Mouse (Mus musculus) thymus, postnatal 25 days (tissue): Measurements from ENCODE around the gene Racgap1.

Source experiments
- DNase-seq: peaks from one replicate; pipeline ENCODE4 v3.0.0; 2022

Gene Racgap1

DNA sequence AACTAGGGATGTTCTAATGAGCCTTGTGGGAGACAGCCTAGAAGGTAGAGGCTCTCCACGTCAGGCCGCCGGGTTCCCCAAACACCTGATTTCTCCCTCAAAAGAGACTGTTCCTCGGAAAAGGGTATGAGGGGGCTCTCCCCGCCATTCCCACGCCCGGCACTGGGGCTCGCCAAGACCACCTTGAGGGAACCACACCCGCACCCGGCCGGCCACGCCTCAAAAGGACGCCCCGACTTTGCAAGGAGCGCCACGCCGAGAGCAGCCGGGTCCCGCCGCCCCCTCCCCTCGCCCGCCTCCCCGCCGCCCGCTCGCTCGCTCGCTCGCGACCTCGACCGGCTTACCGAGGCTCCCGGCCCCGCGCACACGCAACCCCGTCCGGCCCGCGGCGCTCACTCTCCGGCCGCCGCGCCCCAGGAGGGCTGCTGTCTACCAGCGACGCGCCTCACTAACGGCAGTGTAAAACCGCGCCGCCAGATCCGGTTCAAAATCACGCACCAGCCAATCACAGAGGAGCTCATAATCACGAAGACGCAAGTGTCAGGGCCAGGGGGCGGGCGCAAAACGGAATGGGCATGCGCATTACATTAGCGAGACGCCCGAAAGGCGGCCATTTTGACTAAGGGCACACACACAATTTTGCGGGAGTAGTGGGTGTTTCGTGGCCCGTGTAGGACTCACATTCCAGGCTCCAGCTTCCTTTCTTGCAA is at the start of gene Racgap1:
Gene Racgap1, minus strand, starts transcription at position 494 of the 710 bp plus-strand sequence.
- peak; percentile 97 for DNase-seq

DNA sequence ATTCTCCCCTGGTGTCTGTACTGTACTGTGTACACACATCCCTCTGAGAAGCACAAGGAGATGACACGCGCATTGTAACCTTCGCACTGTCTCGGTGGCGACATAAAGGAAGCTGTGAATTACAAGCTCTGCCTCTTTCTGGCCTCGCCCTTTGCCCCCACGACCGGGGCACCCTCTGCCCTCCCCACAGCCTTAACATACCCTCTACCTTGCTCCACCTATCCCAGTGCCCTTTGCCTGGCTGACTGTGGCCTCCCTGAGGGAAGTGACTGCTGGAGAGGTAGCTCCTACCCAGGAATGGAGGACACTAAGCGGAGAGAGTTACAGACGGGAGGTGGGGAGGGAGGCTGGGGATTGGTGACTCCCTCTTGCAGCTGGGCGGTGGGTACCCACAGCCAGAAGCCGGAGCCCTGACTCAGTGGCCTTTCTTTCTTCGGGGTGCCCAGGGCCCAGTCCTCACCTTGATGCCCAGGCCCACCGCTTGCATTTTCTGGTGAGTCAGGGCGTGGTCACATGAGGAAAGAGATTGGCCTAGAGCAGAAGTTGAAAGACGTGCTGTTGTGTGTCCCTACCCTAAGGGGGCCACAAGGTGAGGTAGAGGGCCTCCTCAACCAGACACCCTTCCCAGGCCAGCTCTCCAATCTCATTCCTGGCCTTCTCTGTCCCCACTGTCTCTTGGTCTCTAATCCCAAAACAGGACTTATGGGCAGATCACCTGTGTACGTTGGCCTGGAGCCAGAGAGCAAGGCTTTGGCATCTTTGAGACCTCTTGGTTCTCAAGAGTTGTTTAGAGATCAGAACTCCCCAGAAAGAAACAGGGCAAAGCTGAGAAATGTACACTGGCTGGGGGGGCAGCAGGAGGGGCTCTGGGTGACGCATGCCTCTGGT is 49.0 kb upstream of the Racgap1 start:
- DNase-seq = no peak

DNA sequence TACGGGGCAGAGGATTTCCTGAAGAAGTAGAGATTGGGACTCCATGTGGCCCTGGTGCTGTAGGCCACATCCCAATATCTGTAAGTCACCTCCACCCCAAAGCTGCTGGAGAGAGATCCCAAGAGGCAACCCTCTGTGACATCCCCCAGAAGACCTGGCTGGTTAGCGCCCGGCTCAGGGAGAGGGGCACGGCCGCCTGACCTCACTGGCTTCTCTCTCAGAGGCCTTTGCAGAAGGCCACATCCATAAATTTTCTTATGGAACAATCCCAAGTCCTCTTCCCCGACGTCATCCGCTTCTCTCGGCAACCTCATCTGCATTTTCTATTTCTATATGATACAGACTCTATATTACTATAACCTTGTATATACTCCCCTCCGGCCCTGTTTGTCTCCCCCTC is 48.3 kb upstream of the Racgap1 start:
- no peak for DNase-seq

DNA sequence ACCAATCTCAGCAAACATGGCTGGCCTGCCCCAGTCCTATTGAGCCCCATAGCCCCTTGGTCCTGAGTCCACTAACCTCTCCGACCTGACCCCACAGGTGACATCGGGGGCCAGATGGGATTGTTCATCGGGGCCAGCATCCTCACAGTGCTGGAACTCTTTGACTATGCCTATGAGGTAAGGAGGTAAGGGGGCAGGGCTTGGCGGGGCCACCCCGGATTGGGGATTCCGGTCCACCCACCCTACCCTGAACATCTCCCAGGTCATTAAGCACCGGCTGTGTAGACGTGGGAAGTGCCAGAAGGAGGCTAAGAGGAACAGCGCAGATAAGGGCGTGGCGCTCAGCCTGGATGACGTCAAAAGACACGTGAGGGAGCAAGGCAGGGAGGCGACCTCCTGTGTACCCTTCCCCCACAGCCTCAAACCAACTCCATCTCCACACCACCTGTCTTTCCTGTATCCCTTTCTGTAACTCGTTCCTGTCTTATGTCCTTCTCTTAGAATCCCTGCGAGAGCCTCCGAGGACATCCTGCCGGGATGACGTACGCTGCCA is 47.2 kb upstream of the Racgap1 start:
- DNase-seq = no peak

DNA sequence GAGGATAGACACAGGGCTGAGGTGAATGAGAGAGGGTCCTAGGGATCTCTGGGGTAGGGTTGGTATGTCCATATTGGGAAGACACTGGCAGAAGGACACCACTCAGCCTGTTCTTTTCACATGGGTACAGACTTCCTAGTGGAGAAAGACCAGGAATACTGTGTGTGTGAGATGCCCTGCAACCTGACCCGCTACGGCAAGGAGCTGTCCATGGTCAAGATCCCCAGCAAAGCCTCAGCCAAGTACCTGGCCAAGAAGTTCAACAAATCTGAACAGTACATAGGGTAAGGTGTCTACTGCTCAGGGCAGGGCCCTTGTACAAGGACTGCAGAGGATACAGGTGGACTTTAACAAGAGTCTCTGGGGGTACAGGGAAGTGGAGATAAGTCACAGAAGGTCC is 45.9 kb upstream of the Racgap1 start:
- no peak for DNase-seq

DNA sequence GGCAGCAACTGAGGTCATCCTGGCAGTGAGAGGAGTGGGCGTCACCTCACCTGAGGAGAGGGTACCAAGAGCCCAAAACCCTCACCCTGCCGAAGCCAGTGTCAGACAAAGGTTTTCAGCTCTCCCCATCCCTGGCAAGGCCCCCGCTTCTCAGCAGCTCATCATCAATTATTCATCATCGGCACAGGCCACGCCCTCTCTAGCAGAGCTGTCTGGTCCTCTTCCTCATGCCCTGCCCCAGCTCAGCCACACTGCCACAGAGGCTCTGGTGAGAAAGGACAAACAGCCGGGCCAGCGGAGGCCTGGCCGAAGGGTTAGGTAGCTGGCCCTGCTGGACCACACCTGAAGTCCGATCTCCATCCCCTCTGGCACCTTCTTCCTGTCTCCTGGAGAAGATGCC is 40.5 kb upstream of the Racgap1 start:
- no peak for DNase-seq

DNA sequence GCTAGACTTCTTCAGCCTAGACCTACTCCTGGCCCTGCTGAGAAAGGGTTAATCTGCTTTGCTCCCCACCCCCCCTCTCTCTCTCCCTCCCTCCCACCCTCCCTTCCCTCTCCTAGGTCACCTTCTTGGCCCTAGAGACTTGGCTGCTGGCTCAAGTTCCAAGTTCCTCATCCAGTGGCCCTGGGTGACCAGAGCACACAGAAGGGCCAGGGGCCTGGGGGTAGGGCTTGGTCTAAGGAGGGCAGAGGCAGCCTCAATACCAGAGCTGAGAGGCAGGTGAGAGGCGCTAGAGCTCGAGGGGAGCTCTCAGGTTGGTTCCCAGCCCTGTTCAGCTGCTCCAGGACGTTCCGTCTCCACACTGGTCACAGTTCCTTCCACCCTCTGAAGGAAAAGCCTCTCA is 39.5 kb upstream of the Racgap1 start:
- DNase-seq = no peak

DNA sequence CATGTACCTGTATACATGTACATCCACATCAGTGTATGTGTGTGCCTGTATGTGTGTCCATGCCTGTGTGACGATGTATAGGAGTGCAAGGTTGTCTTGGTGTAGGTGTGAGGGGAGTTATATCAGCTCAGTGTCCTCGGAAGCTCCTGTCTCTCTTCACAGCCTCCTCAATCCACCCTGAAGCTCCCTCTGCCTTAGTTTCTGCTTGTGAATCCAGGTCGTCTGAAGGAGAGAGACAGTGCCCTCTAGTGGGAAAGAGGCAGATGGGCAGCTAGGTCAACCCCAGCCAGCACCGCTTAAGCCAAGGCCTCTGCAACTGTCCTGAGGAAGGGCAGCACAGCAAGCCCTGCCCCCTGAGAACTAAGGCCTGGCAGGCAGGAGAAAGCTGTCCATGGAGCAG is 37.3 kb upstream of the Racgap1 start:
- peak; percentile 35 for DNase-seq

DNA sequence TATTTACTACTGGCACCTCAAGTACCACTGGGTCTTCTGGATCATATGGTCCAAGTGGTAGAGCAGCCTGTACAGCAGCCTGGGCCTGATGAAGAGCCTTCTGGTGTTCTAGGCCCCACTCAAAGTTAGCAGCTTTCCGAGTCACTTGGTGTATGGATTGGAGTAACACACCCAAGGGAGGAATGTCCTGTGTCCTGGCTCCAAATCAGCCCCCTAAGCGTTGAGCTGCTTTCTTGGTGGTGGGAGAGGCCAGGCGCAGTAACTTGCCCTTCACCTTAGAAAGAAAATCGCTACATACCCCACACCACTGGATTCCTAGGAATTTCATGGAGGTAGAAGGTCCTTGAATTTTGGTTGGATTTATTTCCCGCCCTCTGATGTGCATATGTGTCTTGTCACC is 32.7 kb upstream of the Racgap1 start:
- DNase-seq = no peak

DNA sequence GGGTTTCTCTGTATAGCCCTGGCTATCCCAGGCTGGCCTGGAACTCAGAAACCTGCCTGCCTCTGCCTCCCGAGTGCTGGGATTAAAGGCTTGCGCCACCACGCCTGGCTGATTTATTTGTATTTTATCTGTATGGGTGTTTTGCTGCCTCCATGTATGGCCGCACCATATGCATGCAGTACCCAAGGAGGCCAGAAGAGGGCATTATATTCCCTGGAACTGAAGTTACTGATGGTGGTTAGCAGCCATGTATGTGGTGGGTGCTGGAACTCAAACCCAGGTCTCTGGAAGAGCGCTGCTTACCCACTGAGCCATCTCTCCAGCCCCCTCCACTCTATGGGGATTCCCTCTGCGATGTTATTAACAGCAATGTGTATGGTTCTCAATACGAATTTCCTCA is 31.4 kb upstream of the Racgap1 start:
- DNase-seq = peak; percentile 33

DNA sequence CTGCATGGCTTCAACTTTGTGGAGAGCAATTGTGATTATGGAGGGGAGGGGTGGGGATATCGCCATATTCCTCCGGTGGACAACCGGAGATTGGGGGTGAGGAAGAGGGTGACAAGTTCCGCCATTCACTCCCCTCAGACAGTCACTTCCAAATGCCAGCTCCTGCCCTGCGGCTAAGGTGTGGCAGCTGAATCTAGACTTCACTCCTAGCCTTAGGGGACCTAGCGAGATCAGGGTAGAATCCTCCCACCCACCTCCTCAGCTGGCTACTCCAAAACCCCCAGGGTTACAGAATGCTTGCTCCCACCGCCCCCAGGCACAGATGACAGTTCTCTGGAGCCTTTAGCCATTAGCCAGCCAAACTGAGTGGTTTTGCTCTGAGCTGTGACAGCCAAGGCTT is 27.6 kb upstream of the Racgap1 start:
- no peak for DNase-seq

DNA sequence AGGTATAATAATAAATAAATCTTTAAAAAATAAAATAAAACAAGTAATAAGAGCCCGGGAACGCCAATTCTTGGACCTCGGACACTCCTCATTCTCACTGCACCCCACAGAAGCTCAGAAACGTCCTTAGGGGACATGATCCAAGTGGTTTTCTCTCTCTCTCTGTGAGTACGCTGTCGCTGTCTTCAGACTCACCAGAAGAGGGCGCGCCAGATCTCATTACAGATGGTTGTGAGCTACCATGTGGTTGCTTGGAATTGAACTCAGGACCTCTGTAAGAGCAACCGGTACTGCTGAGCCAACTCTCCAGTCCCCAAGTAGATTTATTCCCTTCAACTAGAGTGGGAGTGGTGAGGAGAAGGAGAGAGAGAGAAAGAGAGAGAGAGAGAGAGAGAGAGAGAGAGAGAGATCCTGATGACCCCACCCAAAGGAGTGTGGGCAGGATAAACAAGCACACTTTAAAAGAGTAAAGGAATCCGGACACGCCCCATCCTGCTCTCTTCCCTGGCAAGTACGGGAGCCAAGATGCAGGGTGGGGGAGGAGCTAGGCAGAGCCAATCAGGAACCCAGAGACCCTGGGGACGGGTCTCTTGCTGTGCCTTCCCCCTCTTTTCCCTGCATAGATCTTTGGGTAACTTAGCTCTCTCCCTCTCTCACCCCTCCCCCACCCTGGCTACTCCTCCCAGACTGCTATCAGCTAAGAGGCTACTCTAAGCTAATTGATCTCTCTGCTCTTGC is 26.8 kb upstream of the Racgap1 start:
- peak; percentile 53 for DNase-seq

DNA sequence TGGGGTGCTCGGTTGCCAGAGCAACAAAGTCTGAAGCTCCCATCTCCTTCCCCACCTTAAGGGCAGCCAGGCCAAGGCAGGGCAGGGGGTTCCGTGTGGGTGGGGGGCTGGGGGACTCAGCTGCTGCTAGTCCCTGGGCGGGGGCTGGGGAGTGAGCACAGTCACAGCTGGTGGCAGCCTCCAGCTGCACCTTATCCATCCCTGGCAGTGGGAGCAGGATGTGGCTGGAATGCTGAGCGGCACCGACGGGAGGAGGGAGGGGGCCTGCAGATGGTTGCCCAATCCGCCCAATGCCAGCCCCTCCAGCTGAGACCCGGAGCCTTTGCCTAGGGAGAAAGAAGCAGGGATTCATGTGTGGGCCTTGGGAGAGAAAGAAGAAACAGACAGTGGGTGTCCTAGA is 25.6 kb upstream of the Racgap1 start:
- no peak for DNase-seq

DNA sequence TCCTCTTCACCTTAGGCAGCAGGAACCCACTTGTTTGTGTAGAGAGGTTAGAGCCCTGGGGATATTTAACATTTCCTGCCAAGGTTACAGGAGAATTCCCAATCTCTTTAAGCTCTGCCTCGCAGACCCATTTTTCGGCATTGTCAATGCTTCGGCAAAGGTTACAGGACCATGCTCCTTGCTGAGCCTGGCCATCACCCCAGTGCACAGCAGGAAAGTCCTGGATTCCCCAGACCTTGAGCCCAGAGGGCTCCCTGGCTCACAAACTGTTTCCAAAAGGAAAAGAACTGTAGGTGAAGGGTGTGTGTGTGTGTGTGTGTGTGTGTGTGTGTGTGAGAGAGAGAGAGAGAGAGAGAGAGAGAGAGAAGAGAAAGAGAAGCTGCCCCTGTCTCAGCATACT is 23.4 kb upstream of the Racgap1 start:
- DNase-seq = no peak

DNA sequence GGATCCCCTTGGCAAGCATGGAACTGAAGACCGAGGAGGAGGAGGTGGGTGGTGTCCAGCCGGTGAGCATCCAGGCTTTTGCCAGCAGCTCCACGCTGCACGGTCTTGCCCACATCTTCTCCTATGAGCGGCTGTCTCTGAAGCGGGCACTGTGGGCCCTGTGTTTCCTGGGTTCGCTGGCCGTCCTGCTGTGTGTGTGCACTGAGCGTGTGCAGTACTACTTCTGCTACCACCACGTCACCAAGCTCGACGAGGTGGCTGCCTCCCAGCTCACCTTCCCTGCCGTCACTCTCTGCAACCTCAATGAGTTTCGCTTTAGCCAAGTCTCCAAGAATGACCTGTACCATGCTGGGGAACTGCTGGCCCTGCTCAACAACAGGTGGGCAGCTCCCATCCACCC is 20.3 kb upstream of the Racgap1 start:
- DNase-seq = no peak

DNA sequence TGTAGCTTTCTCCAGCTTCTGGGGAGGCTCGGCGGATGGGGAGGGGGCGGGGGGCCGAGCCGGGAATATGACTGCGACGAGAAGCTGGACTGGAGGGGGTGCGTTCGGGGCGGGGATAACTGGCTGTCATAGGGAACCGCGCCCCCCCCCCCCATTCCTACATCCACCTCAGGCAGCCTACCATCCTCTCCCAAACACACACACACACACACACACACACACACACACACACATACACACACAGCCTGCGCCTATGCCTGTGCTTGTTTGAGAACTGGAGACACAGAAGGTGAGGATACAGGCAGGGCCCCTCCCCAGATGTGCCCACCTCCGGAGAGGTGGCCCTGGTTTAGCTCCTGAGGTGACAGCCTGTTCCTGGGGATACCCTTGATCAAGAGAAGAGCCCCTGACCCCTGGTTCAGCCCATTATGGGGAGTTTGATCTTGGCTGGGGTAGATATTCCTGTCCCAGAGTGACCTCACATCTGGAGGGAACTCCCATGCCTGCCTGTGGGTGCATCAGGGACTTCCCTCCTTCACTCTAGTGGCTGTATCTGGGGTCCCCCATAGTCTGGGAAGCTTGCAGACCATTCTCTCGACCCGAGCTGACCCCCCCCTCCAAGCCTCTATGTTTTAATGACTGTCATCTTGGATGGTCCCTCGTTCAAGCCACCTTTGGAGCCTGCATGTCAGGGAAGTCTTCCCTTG is 19.7 kb upstream of the Racgap1 start:
- no peak for DNase-seq

DNA sequence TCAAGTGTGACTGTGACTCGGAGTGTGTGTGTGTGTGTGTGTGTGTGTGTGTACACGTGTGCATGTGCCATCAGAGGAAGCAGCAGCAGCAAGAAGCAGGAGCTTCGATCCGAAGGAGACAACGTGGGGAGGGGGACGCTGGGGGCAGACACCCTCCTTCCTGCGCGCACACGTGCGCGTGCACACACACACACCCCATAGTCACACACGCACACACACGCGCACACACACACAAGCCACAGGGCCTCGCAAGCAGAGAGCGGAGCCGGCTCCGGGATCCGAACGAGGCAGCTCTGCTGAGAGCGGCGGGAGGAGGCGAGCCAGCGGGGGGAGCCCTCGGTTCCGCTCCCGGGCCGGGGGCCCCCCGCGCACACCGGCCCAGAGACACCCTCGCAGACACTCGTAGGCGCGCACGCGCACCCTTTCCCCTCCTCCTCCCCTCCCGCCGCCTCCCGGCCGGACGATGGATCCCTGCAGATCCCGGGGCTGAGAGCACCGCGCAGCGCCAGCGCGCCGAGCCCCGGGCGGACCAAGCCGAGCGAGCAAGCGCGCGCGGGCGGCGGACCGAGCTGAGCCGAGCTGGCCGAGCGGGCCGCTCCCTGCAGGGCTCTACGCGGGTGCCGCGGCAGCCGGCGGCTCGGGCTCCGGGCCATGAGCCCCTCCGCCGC is 18.8 kb upstream of the Racgap1 start, which contains the start of gene Asic1:
Gene Asic1, plus strand, starts transcription at position 215 of the 668 bp plus-strand sequence.
- DNase-seq = no peak

DNA sequence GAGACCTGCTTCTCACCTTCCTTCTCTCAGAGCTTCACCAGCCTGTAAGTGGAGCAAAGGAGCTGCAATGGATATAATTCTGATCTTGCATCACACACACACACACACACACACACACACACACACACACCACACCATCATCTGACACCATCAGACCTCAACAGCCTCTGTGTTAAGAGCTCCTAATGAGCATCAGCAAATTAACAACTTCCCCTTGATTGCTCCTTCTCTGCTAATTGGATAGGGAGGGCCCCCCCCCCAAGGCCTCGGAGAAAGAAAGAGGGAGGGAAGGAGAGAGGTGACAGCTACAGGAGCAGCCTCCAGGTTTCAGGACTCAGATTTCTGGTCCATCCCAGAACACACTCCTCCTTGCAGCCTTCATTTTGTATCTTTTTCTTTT is 17.9 kb upstream of the Racgap1 start:
- no peak for DNase-seq

DNA sequence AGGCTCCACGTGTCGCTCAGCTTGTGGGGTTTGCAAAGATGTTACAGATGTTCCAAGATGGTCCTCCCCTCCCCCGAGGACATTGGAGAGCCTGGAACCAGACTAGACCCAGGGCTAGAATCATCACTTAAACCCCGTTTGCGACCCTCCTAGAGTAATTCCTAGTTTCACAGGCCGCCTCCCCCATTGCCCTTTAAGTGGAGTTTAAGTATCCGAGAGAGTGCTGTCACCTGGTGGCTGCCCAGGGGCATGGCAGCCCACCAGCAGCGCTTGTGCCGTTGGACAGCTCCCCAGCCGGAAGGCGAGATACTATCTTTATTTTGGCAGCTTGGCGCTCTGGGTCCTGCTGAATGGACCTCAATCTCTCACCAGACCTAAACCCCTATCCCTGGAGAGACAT is 17.4 kb upstream of the Racgap1 start:
- DNase-seq = peak; percentile 74

DNA sequence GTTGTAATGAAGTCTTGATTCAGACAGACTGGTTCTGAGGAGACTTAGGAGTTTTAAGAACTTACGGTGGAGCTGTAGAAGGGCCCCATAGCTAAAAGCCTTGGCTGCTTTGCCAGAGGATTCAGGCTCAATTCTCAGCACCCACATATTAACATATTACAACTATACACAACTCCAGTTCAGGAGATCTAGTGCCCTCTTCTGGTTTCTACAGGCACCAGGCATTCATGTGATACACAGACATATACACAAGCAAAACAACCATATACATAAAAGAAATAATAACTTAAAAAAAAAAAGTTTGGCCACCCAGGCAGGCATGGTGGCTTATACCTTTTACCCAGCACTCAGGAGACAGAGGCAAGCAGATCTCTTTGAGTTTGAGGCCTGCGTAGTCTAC is 16.1 kb upstream of the Racgap1 start:
- no peak for DNase-seq

DNA sequence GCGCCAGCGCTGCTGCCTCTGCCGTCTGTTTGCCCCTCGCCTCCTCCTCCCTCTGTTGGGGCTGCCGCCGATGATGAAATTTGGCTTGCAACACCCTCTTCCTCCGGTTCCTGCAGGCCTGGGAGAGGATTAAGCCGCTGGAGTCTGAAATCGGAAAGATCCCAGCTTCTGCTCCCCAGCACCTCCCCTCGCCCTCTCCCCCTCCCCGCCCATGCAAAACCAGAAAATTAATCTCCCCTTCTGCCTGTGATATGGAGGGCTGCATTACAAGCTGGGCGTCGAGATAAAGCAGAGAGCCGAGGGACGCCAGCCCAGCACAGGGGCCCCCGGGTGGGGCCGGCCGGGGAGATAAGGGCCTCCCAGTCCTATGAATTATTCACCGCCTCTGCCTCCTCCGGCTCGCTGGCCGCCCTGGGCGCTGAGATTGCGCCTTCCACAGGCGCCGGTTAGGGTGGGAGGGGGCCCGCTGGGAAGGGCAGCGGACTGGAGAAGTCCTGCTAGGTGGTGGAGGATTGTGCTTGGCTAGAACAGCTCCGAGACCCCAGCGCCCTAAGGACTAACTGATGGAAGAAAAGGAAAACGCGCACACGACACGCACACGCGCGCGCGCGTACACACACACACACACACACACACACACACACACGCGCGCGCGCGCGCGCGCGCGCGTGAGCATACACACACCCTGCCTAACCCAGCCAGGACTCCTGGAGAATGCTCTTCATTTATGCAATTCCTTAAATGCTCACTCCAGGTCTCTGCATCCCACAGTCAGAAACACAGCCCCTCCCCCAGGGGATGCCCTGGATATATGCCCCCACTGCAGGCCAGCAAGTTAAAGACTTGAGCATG is 13.4 kb upstream of the Racgap1 start:
- DNase-seq = no peak
